Mouse (Mus musculus) olfactory bulb, adult 2 months (tissue): ENCODE results near the gene Insl5.

Experiments used
- CTCF ChIP-seq: fragments of 200-500 bp; IDR thresholded peaks from 2 replicates; pipeline ENCODE4 v1.5.1; 2012; ENCODE audit warnings: low read depth, mild to moderate bottlenecking, low read length, moderate library complexity; ENCODE audit not compliant: insufficient read depth
- POLR2A ChIP-seq: fragments of 200-500 bp; IDR thresholded peaks from 2 replicates; pipeline ENCODE4 v1.6.1; 2012; ENCODE audit warnings: mild to moderate bottlenecking, low read depth, low read length, moderate library complexity; ENCODE audit not compliant: insufficient read depth

DNA sequence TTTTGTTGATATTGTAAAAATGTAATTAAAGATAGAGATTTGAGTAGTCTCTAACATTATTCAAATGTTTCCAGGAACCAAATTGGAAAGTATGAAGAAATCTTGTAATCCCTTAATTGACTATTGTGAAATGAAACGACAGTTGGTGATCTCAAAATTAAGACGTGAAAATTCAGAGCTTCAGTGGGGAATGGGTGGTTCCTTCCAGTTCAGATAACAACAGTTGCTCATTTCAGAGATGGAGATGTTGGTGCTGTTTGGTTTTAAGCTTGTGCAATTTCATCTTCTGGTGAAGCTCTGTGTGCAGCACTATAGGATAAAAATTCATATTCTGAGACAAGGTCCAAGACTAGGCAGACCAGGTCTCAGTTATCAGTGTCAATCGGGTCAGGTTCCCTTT is 54.6 kb downstream of the Insl5 start:
- TF ChIP-seq CTCF, result no peak
- no peak for TF ChIP-seq POLR2A
